Mouse (Mus musculus) heart, embryonic 14.5 days (tissue): ENCODE results near the gene Rps6ka2. TPM values are rescaled to one million over a fixed set of nuclear protein-coding genes. Genes with fewer than 3 reads are reported as not detected.

Source experiments
- ATAC-seq: fragments of 200-750 bp; cut with Nextera tagmentation; 2 replicates; pipeline ENCODE4 v1.8.0; 2017; ENCODE audit warnings: low read depth, moderate TSS enrichment; ENCODE audit not compliant: insufficient number of reproducible peaks, insufficient read depth, low FRiP score
- H3K27ac ChIP-seq, 2 experiments: fragments of 200-500 bp in 1 of 2; fragments of 300-500 bp in 1 of 2; sonication (generic) in 1 of 2; replicated peaks in 1 of 2; 2 replicates each; pipeline ENCODE4 v1.5.1; 2012 to 2014; ENCODE audit warnings: low read depth in 2 of 2, low read length in 2 of 2, control low read depth in 1 of 2, mild to moderate bottlenecking in 1 of 2, mixed read lengths in 1 of 2; ENCODE audit not compliant: control insufficient read depth in 1 of 2, insufficient read depth in 1 of 2
- H3K27me3 ChIP-seq: fragments of 300-500 bp; sonication (generic); 2 replicates; pipeline ENCODE4 v1.6.1; 2014; ENCODE audit warnings: mild to moderate bottlenecking, low read length, control low read depth; ENCODE audit not compliant: control insufficient read depth, insufficient read depth
- H3K36me3 ChIP-seq: fragments of 300-500 bp; sonication (generic); 2 replicates; pipeline ENCODE4 v1.6.1; 2014; ENCODE audit warnings: mild to moderate bottlenecking, control low read depth, low read length, mixed read lengths; ENCODE audit not compliant: control insufficient read depth, insufficient read depth
- H3K4me1 ChIP-seq, 2 experiments: fragments of 200-500 bp in 1 of 2; fragments of 300-500 bp in 1 of 2; sonication (generic) in 1 of 2; 2 replicates each; pipeline ENCODE4 v1.6.1; 2012 to 2014; ENCODE audit warnings: low read length in 2 of 2, control low read depth in 1 of 2, mixed read lengths in 1 of 2; ENCODE audit not compliant: control insufficient read depth in 2 of 2, insufficient read depth in 2 of 2
- H3K4me2 ChIP-seq: fragments of 300-500 bp; sonication (generic); 2 replicates; pipeline ENCODE4 v1.6.1; 2014; ENCODE audit warnings: mild to moderate bottlenecking, low read length
- H3K4me3 ChIP-seq, 2 experiments: fragments of 200-500 bp in 1 of 2; fragments of 300-500 bp in 1 of 2; sonication (generic) in 1 of 2; 2 replicates each; pipeline ENCODE4 v1.5.1; 2012 to 2014; ENCODE audit warnings: low read length in 2 of 2, mild to moderate bottlenecking in 2 of 2, control low read depth in 1 of 2, low read depth in 1 of 2, moderate library complexity in 1 of 2; ENCODE audit not compliant: control insufficient read depth in 1 of 2, insufficient read depth in 1 of 2
- H3K9ac ChIP-seq: fragments of 300-500 bp; sonication (generic); 2 replicates; pipeline ENCODE4 v1.6.1; 2014; ENCODE audit warnings: mild to moderate bottlenecking, low read length
- H3K9me3 ChIP-seq: fragments of 300-500 bp; sonication (generic); 2 replicates; pipeline ENCODE4 v1.6.1; 2016; ENCODE audit warnings: low read length, control low read depth; ENCODE audit not compliant: control insufficient read depth
- WGBS: fragments of 180-500 bp; shearing (Covaris S2); extraction: QIAGEN DNeasy Blood & Tissue Kit; methylation state at CpG from one replicate; pipeline ENCODE4 v1.1.7; 2014; 5-methylcytosine and 5-hydroxymethylcytosine counted together
- polyA plus RNA-seq: library from polyadenylated mRNA; unstranded; fragments of >200 nt; fragmentation: Nextera tagmentation; extraction: Ambion mirVana; gene quantifications from 2 replicates; pipeline ENCODE4 v1.2.1, GENCODE M21; 2014

Gene Rps6ka2
- polyA plus RNA-seq, 1 experiment from 2014 or later, result 43.7 TPM

- no peak overlapping the region for H3K4me2 ChIP-seq
- 78% methylated on average over 6 of the region's 6 CpGs for WGBS
- no peak overlapping the region for H3K4me3 ChIP-seq
- no peaks in the 10 kb centered on the region for H3K27me3 ChIP-seq
- no peaks in the 10 kb centered on the region for H3K36me3 ChIP-seq
- ATAC-seq, result no peak
- no peak overlapping the region for H3K27ac ChIP-seq
- no peak overlapping the region for H3K9ac ChIP-seq
- H3K4me1 ChIP-seq, result peaks cover 0 to 5% of the 10 kb centered on the region in 2 experiments; a peak in 3 of 4 replicates
- no peaks in the 10 kb centered on the region for H3K9me3 ChIP-seq
Observed at GRCm38 (mm10) chr17:7151446-7152100, 18.3 kb upstream of the Rps6ka2 start.

- Histone ChIP-seq H3K9ac (no peak overlapping the region), H3K27ac (no peak overlapping the region), H3K4me1 (peaks cover 0 to 5% of the 10 kb centered on the region in 2 experiments; a peak in 3 of 4 replicates), H3K4me3 (no peak overlapping the region), H3K36me3 (no peaks in the 10 kb centered on the region), H3K27me3 (no peaks in the 10 kb centered on the region), H3K4me2 (no peak overlapping the region), H3K9me3 (no peaks in the 10 kb centered on the region)
- 84% methylated on average over 7 of the region's 7 CpGs for WGBS
- ATAC-seq, result no peak
Observed at GRCm38 (mm10) chr17:7152662-7153061, 17.3 kb upstream of the Rps6ka2 start.

- Histone ChIP-seq H3K9ac (no peak overlapping the region), H3K4me1 (peaks cover 4 to 5% of the 10 kb centered on the region in 2 experiments), H3K27me3 (no peaks in the 10 kb centered on the region), H3K9me3 (no peaks in the 10 kb centered on the region), H3K27ac (no peak overlapping the region), H3K4me2 (no peak overlapping the region), H3K4me3 (no peak overlapping the region), H3K36me3 (no peaks in the 10 kb centered on the region)
- 57% methylated on average over 3 of the region's 3 CpGs for WGBS
- no peak for ATAC-seq
Observed at GRCm38 (mm10) chr17:7163955-7164354, 6.0 kb upstream of the Rps6ka2 start.

- peaks cover 6 to 9% of the 10 kb centered on the region in 2 experiments for H3K4me1 ChIP-seq
- H3K36me3 ChIP-seq, result no peaks in the 10 kb centered on the region
- H3K9me3 ChIP-seq, result no peaks in the 10 kb centered on the region
- no peak for ATAC-seq
- H3K4me2 ChIP-seq, result no peak overlapping the region
- no peaks in the 10 kb centered on the region for H3K27me3 ChIP-seq
- H3K27ac ChIP-seq, result no peak overlapping the region
- WGBS, result 90% methylated on average over 7 of the region's 7 CpGs
- H3K4me3 ChIP-seq, result no peak overlapping the region
- H3K9ac ChIP-seq, result no peak overlapping the region
Observed at GRCm38 (mm10) chr17:7165524-7165923, 4.4 kb upstream of the Rps6ka2 start.

GRCm38 (mm10) chr17:7168961-7169626 is 821 bp upstream of the Rps6ka2 start:
- H3K9ac ChIP-seq, result peak overlapping the region; percentile 62
- WGBS, result 12% methylated on average over 15 of the region's 15 CpGs
- peaks cover 17 to 32% of the 10 kb centered on the region in 2 experiments for H3K4me1 ChIP-seq
- H3K36me3 ChIP-seq, result no peaks in the 10 kb centered on the region
- H3K4me2 ChIP-seq, result peak overlapping the region; percentile 90
- no peaks in the 10 kb centered on the region for H3K27me3 ChIP-seq
- H3K27ac ChIP-seq, result peak overlapping the region; percentile 88 to 90
- H3K4me3 ChIP-seq, result peak overlapping the region; percentile 36 to 40
- no peaks in the 10 kb centered on the region for H3K9me3 ChIP-seq
- 0 out of 2 replicates have a peak, but pooled peaks have one; percentile 20 for ATAC-seq

- H3K9me3 ChIP-seq, result no peaks in the 10 kb centered on the region
- H3K36me3 ChIP-seq, result no peaks in the 10 kb centered on the region
- peak overlapping the region; percentile 90 for H3K4me2 ChIP-seq
- H3K9ac ChIP-seq, result peak overlapping the region; percentile 89
- WGBS, result 1% methylated on average over 43 of the region's 43 CpGs
- no peaks in the 10 kb centered on the region for H3K27me3 ChIP-seq
- peaks cover 19 to 33% of the 10 kb centered on the region in 2 experiments for H3K4me1 ChIP-seq
- H3K27ac ChIP-seq, result peak overlapping the region; percentile 40 to 84; a peak in 3 of 4 replicates
- H3K4me3 ChIP-seq, result peak overlapping the region; percentile 91
- ATAC-seq, result no peak; the same call in 1 of the 2 replicates
Observed at GRCm38 (mm10) chr17:7170304-7171295, 685 bp downstream of the Rps6ka2 start.
